Mouse (Mus musculus) thymus, adult 2 months (tissue): ENCODE measurements around the gene 1700017B05Rik.

Experiments
- CTCF ChIP-seq: fragments of 200-500 bp; IDR thresholded peaks from 2 replicates; pipeline ENCODE4 v1.5.1; 2012; ENCODE audit warnings: mild to moderate bottlenecking, control low read depth, low read length, moderate library complexity, borderline replicate concordance; ENCODE audit not compliant: control insufficient read depth, poor library complexity, insufficient read depth; ENCODE audit errors: extremely low read depth
- POLR2A ChIP-seq: fragments of 200-500 bp; IDR thresholded peaks from 2 replicates; pipeline ENCODE4 v1.6.1; 2012; ENCODE audit warnings: mild to moderate bottlenecking, low read length, control low read depth, moderate library complexity; ENCODE audit not compliant: control insufficient read depth, poor library complexity, insufficient read depth; ENCODE audit errors: extremely low read depth

DNA sequence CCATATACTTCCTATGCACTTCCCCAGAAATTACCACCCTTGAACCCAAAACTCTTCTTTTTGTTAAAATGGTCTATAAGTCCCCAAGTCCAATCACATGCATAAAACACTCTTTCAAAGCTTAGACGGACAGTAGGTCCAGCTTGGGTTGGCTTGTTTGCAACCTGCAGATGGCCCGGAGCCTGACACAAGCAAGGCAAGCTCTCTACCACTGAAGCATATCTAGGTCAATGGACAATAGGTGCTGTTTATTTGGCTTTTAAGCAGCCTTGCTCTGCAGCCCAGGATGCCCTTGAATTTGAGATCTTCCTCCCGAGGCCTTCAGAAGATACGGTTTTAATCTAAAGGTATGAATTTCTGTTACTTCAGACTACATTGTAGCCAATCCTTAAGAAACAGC, 46.9 kb upstream of the 1700017B05Rik start:
- TF ChIP-seq POLR2A (no peak), CTCF (no peak)
